Mouse (Mus musculus): ENCODE measurements at regions not wholly inside any gene's neighbourhood (a gene's known extent, or its start where the extent isn't known, plus 50 kb on each side); places are given as distances from the start of the nearest gene placed in this dataset.

GRCm38 (mm10) chr11:114122175-114122574 lies 55.3 kb upstream of the Sdk2 start:
- no peak for TF ChIP-seq CTCF (IDR thresholded peaks at IDR 0.05; ENCODE audit: insufficient read depth, low read length)
- TF ChIP-seq POLR2A (IDR thresholded peaks at IDR 0.05; ENCODE audit: borderline replicate concordance, extremely low read depth, low read depth, low read length), result no peak

Data from lung, adult 2 months (tissue).